ENCODE assay signal across 8 mouse cellular contexts in genomic region chr9:114780746-114781525, GRCm38 (mm10). TPM values are rescaled to one million over a fixed set of nuclear protein-coding genes. Genes with fewer than 3 reads are reported as not detected.
DNase-seq lines count a peak whose midpoint lies in the region; ATAC-seq and TF ChIP-seq lines count a peak whose summit lies in the region.

No protein-coding gene starts in this region.

- no peaks in the 10 kb centered on the region; the same call in 1 of the 2 replicates for H3K36me3 ChIP-seq in forebrain, embryonic 10.5 days (replicated peaks)
- no peaks in the 10 kb centered on the region for H3K36me3 ChIP-seq in megakaryocyte, embryonic 14.5 days (replicated peaks; ENCODE audit: low read length)
- no peaks in the 10 kb centered on the region for H3K36me3 ChIP-seq in small intestine, adult 2 months (ENCODE audit: control insufficient read depth, insufficient read depth, low read length)

- no peaks in the 10 kb centered on the region for H3K27me3 ChIP-seq in forebrain, embryonic 10.5 days (ENCODE audit: poor library complexity, severe bottlenecking)
- H3K27me3 ChIP-seq in megakaryocyte, embryonic 14.5 days (replicated peaks): peaks cover 63% of the 10 kb centered on the region
- no peaks in the 10 kb centered on the region for H3K27me3 ChIP-seq in small intestine, adult 2 months (ENCODE audit: control insufficient read depth, insufficient read depth, low read length)

- H3K4me3 ChIP-seq in forebrain, embryonic 10.5 days: peak overlapping the region; percentile 69
- peak overlapping the region; percentile 93 for H3K4me3 ChIP-seq in megakaryocyte, embryonic 14.5 days (replicated peaks)
- peak overlapping the region; percentile 76 for H3K4me3 ChIP-seq in small intestine, adult 2 months (ENCODE audit: low read depth, low read length)

- no peaks in the 10 kb centered on the region for H3K9me3 ChIP-seq in forebrain, embryonic 10.5 days
- H3K9me3 ChIP-seq in megakaryocyte, embryonic 14.5 days: no peaks in the 10 kb centered on the region

- intact Hi-C loops in heart, postnatal 25 days (cut with DNase I): no loop called here
- intact Hi-C loops in left cerebral cortex, postnatal 36 days (cut with DNase I): no loop called here

- peak; percentile 57; the same call in 1 of the 2 replicates for ATAC-seq in cerebellum, adult (ENCODE audit: insufficient number of reproducible peaks, low FRiP score, low TSS enrichment)

- WGBS in forebrain, embryonic 10.5 days: under 1% methylated on average over 38 of the region's 38 CpGs
- under 1% methylated on average over 38 of the region's 38 CpGs for WGBS in small intestine, adult 2 months

- DNase-seq in cerebellum, adult 8-10 months: no peak
- DNase-seq in adipocyte (ENCODE audit: low spot score): peak; percentile 20
- peak; percentile 54 for DNase-seq in forebrain, embryonic 10.5 days (ENCODE audit: extremely low spot score, low spot score)
- peak; percentile 36 for DNase-seq in heart, postnatal 25 days (ENCODE audit: low spot score)
- peak; percentile 15 to 27 for DNase-seq in left cerebral cortex, postnatal 36 days (ENCODE audit: low spot score in 2 of 2)

- peak overlapping the region; percentile 91 for H3K27ac ChIP-seq in forebrain, embryonic 10.5 days
- H3K27ac ChIP-seq in small intestine, adult 2 months (ENCODE audit: insufficient read depth, low read depth, low read length): peak overlapping the region; percentile 63

- H3K4me1 ChIP-seq in forebrain, embryonic 10.5 days: peaks cover 48% of the 10 kb centered on the region
- peaks cover 61% of the 10 kb centered on the region for H3K4me1 ChIP-seq in megakaryocyte, embryonic 14.5 days
- peaks cover 5% of the 10 kb centered on the region; the same call in 1 of the 2 replicates for H3K4me1 ChIP-seq in small intestine, adult 2 months (ENCODE audit: control insufficient read depth, insufficient read depth, insufficient read length, low read length)

- TF ChIP-seq CTCF in small intestine, adult 2 months (IDR thresholded peaks at IDR 0.05; ENCODE audit: extremely low read depth, insufficient read length, insufficient replicate concordance, low read depth, low read length): no peak

- no peak for TF ChIP-seq POLR2A in small intestine, adult 2 months (IDR thresholded peaks at IDR 0.05; ENCODE audit: low read depth, low read length)

RNA-seq across cellular contexts. Expression of gene Cmtm7, which starts 0.7 kb away (rescaled TPM):
- 76.9 and 78.7 TPM in 2 replicates for polyA plus RNA-seq in forebrain, embryonic 10.5 days (2016; fragmentation: Nextera tagmentation; extraction: Ambion mirVana)
- total RNA-seq in heart, postnatal 25 days (2021): 10 to 100 TPM; 14.0 to 14.1 TPM
- 1 to 10 TPM; 3.8 to 4.0 TPM for total RNA-seq in left cerebral cortex, postnatal 36 days (2021)
- polyA plus RNA-seq in megakaryocyte, embryonic 14.5 days (2012; ENCODE audit: insufficient read depth, low replicate concordance): 103 and 110 TPM in 2 replicates
- polyA plus RNA-seq in small intestine, adult 2 months (2012; rRNA removed): 70.4 and 97.3 TPM in 2 replicates

RNA-seq across cellular contexts. Expression of gene Cmtm6, which starts 50.0 kb away (rescaled TPM):
- 29.1 and 29.9 TPM in 2 replicates for polyA plus RNA-seq in forebrain, embryonic 10.5 days (2016; fragmentation: Nextera tagmentation; extraction: Ambion mirVana)
- 10 to 100 TPM; 23.4 to 27.2 TPM for total RNA-seq in heart, postnatal 25 days (2021)
- 10 to 100 TPM; 19.0 to 21.5 TPM for total RNA-seq in left cerebral cortex, postnatal 36 days (2021)
- 4.9 and 10.3 TPM in 2 replicates for polyA plus RNA-seq in megakaryocyte, embryonic 14.5 days (2012; ENCODE audit: insufficient read depth, low replicate concordance)
- polyA plus RNA-seq in small intestine, adult 2 months (2012; rRNA removed): 26.6 and 46.1 TPM in 2 replicates
